Mouse (Mus musculus) embryonic facial prominence, embryonic 11.5 days (tissue): ENCODE measurements around the gene St7. TPM values are rescaled to one million over a fixed set of nuclear protein-coding genes. Genes with fewer than 3 reads are reported as not detected.

Source experiments
- ATAC-seq: fragments of 200-750 bp; cut with Nextera tagmentation; replicated peaks from 2 replicates; pipeline ENCODE4 v1.8.0; 2017; ENCODE audit warnings: low read depth; ENCODE audit not compliant: insufficient number of reproducible peaks, low FRiP score, low TSS enrichment
- DNase-seq: peaks from one replicate; pipeline ENCODE4 v3.0.0-alpha.2; 2015; ENCODE audit warnings: low spot score
- H3K27ac ChIP-seq: fragments of 300-500 bp; sonication (generic); replicated peaks from 2 replicates; pipeline ENCODE4 v1.5.1; 2014; ENCODE audit warnings: mild to moderate bottlenecking, low read depth, low read length, control low read depth
- H3K27me3 ChIP-seq: fragments of 300-500 bp; sonication (generic); 2 replicates; pipeline ENCODE4 v1.6.1; 2014; ENCODE audit warnings: mild to moderate bottlenecking, low read length, moderate library complexity, mixed read lengths; ENCODE audit not compliant: control insufficient read depth, insufficient read depth
- H3K36me3 ChIP-seq: fragments of 300-500 bp; sonication (generic); replicated peaks from 2 replicates; pipeline ENCODE4 v1.6.1; 2014; ENCODE audit warnings: low read depth, mild to moderate bottlenecking, low read length, moderate library complexity, mixed read lengths; ENCODE audit not compliant: control insufficient read depth, insufficient read depth
- H3K4me1 ChIP-seq: fragments of 300-500 bp; sonication (generic); 2 replicates; pipeline ENCODE4 v1.6.1; 2014; ENCODE audit warnings: low read length, mixed read lengths; ENCODE audit not compliant: control insufficient read depth, insufficient read depth
- H3K4me2 ChIP-seq: fragments of 300-500 bp; sonication (generic); 2 replicates; pipeline ENCODE4 v1.6.1; 2014; ENCODE audit warnings: low read depth, mild to moderate bottlenecking, control low read depth, low read length, moderate library complexity
- H3K4me3 ChIP-seq: fragments of 300-500 bp; sonication (generic); 2 replicates; pipeline ENCODE4 v1.5.1; 2014; ENCODE audit warnings: low read depth, low read length, control low read depth
- H3K9ac ChIP-seq: fragments of 300-500 bp; sonication (generic); replicated peaks from 2 replicates; pipeline ENCODE4 v1.6.1; 2014; ENCODE audit warnings: mild to moderate bottlenecking, control low read depth, low read length
- H3K9me3 ChIP-seq: fragments of 300-500 bp; sonication (generic); replicated peaks from 2 replicates; pipeline ENCODE4 v1.6.1; 2016; ENCODE audit warnings: mild to moderate bottlenecking, low read length, inconsistent platforms, mixed read lengths; ENCODE audit not compliant: control insufficient read depth
- WGBS: fragments of 180-500 bp; shearing (Covaris S2); extraction: QIAGEN DNeasy Blood & Tissue Kit; methylation state at CpG from one replicate; pipeline ENCODE4 v1.1.7; 2014; 5-methylcytosine and 5-hydroxymethylcytosine counted together
- polyA plus RNA-seq: library from polyadenylated mRNA; unstranded; fragments of >200 nt; fragmentation: Nextera tagmentation; extraction: Ambion mirVana; gene quantifications from 2 replicates; pipeline ENCODE4 v1.2.1, GENCODE M21; 2014

St7 gene
- polyA plus RNA-seq, 1 experiment from 2014 or later, result 25.5 TPM

GRCm38 (mm10) chr6:17834493-17834892 is 141.8 kb downstream of the St7 start:
- 42% methylated on average over 7 of the region's 7 CpGs for WGBS
- H3K9ac ChIP-seq, result no peak overlapping the region
- ATAC-seq (no peak), DNase-seq (peak; percentile 80)
- no peak overlapping the region for H3K4me3 ChIP-seq
- no peaks in the 10 kb centered on the region for H3K27me3 ChIP-seq
- H3K9me3 ChIP-seq, result no peaks in the 10 kb centered on the region
- H3K4me2 ChIP-seq, result no peak overlapping the region
- no peaks in the 10 kb centered on the region for H3K4me1 ChIP-seq
- H3K27ac ChIP-seq, result no peak overlapping the region
- H3K36me3 ChIP-seq, result no peaks in the 10 kb centered on the region

- H3K27ac ChIP-seq, result no peak overlapping the region
- no peaks in the 10 kb centered on the region for H3K9me3 ChIP-seq
- H3K27me3 ChIP-seq, result no peaks in the 10 kb centered on the region
- DNase-seq (no peak), ATAC-seq (no peak)
- H3K4me3 ChIP-seq, result no peak overlapping the region
- no peaks in the 10 kb centered on the region for H3K4me1 ChIP-seq
- H3K9ac ChIP-seq, result no peak overlapping the region
- H3K36me3 ChIP-seq, result no peaks in the 10 kb centered on the region
- WGBS, result 77% methylated on average over 6 of the region's 6 CpGs
- H3K4me2 ChIP-seq, result no peak overlapping the region
These were observed 143.0 kb downstream of the St7 start for GRCm38 (mm10) chr6:17835693-17836092.

- no peaks in the 10 kb centered on the region for H3K27me3 ChIP-seq
- H3K4me3 ChIP-seq, result no peak overlapping the region
- no peak overlapping the region for H3K4me2 ChIP-seq
- WGBS, result 87% methylated on average over 1 of the region's 1 CpGs
- H3K9me3 ChIP-seq, result no peaks in the 10 kb centered on the region
- no peak overlapping the region for H3K9ac ChIP-seq
- H3K4me1 ChIP-seq, result no peaks in the 10 kb centered on the region
- no peak for DNase-seq
- no peak for ATAC-seq
- no peaks in the 10 kb centered on the region for H3K36me3 ChIP-seq
- H3K27ac ChIP-seq, result no peak overlapping the region
These were observed 144.9 kb downstream of the St7 start for GRCm38 (mm10) chr6:17837676-17838075.

GRCm38 (mm10) chr6:17840431-17840830 is 147.7 kb downstream of the St7 start:
- H3K4me1 ChIP-seq, result no peaks in the 10 kb centered on the region

DNA sequence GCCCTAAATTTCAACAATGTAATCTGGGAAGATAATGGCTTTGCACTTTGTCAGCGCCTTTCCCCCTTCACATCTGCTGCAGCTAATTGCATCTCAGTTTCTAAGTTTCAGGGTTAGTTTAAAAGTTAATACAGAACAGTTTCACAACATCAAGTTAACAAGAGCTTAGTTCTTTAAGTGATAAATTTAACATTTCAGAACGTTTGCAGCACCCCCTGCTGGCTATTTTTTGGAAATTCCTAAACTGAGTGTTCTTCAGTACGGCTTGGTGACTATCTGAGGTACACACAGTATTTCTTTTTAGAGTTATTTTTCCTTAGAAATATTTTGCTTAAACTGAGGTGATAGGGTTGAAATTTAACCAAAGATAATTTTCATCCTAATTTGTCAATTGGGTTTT is 150.0 kb downstream of the St7 start:
- ATAC-seq (no peak), DNase-seq (peak; percentile 78)
- Histone ChIP-seq H3K4me2 (no peak overlapping the region), H3K9me3 (no peaks in the 10 kb centered on the region), H3K4me3 (no peak overlapping the region), H3K4me1 (no peaks in the 10 kb centered on the region), H3K27me3 (no peaks in the 10 kb centered on the region), H3K9ac (no peak overlapping the region), H3K36me3 (no peaks in the 10 kb centered on the region), H3K27ac (no peak overlapping the region)
- 30% methylated on average over 3 of the region's 3 CpGs for WGBS

More at GRCm38 (mm10) chr6:17840431-17840830, 147.7 kb downstream of the St7 start:
- no peaks in the 10 kb centered on the region for H3K36me3 ChIP-seq
- H3K4me3 ChIP-seq, result no peak overlapping the region
- no peak overlapping the region for H3K4me2 ChIP-seq
- ATAC-seq (no peak), DNase-seq (no peak)
- no peaks in the 10 kb centered on the region for H3K27me3 ChIP-seq
- 71% methylated on average over 29 of the region's 29 CpGs for WGBS
- H3K9ac ChIP-seq, result no peak overlapping the region
- no peak overlapping the region for H3K27ac ChIP-seq
- no peaks in the 10 kb centered on the region for H3K9me3 ChIP-seq

GRCm38 (mm10) chr6:17851316-17851715 is 158.6 kb downstream of the St7 start:
- ATAC-seq, result no peak
- no peak overlapping the region for H3K4me3 ChIP-seq
- WGBS, result 72% methylated on average over 2 of the region's 2 CpGs

DNA sequence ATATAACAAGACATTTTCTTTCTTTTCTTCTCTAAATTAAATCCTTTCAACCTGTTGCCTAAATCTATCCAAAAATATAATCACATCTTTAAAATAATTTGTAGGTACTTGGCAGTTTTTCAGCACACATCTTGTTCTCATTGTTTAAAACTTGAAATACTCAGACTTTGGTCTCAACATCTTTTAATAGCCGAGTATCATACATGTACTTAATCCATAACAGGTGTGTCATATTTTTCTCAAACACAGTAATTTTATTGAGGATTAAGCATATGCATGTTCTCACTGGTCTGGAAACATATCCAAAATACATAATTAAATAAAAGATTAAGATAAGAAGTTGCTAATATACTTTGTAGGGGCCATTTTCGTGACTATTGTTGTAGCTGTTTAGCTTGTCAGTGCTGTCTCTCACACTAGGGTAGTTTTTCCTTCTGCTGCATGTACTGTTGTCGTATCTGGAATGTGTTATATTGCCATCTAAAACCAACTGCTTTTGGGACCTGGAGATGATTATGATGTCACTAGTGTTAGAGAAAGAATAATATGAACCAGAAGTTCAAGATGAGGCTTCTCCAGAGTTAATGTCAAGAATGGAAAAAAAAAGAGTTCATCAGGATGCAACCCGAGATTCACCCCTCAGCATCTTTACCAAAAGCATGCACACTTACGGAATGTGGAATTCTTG is 161.0 kb downstream of the St7 start:
- no peaks in the 10 kb centered on the region for H3K4me1 ChIP-seq
- no peak overlapping the region for H3K4me3 ChIP-seq
- 48% methylated on average over 5 of the region's 5 CpGs for WGBS
- DNase-seq (peak; percentile 71), ATAC-seq (no peak; the same call in 1 of the 2 replicates)
- no peaks in the 10 kb centered on the region for H3K36me3 ChIP-seq
- H3K9me3 ChIP-seq, result no peaks in the 10 kb centered on the region
- no peak overlapping the region for H3K27ac ChIP-seq
- H3K9ac ChIP-seq, result no peak overlapping the region
- no peaks in the 10 kb centered on the region for H3K27me3 ChIP-seq
- H3K4me2 ChIP-seq, result no peak overlapping the region

More at GRCm38 (mm10) chr6:17851316-17851715, 158.6 kb downstream of the St7 start:
- Histone ChIP-seq H3K4me1 (no peaks in the 10 kb centered on the region), H3K27me3 (no peaks in the 10 kb centered on the region), H3K4me2 (no peak overlapping the region), H3K27ac (no peak overlapping the region), H3K9ac (no peak overlapping the region), H3K9me3 (no peaks in the 10 kb centered on the region), H3K36me3 (no peaks in the 10 kb centered on the region)
- DNase-seq, result no peak

DNA sequence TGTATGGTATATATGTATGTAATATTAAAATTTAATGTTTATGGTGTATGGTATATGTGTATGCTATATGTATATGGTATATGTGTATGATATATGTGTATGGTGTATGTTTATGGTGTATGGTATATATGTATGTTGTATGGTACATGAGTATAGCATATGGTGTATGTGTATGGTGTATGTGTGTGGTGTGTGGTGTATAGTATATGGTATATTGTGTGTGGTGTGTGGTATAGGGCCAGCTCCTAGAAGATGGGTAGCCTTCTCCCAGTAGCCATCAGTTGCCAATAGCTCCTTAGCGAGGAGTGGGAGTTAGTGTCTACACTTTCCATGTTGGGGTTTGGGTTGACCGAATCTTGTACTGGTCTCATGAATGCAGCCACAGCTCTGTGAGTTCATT is 162.9 kb downstream of the St7 start:
- H3K4me2 ChIP-seq, result no peak overlapping the region

More for the DNA sequence above, 162.9 kb downstream of the St7 start:
- Histone ChIP-seq H3K4me1 (no peaks in the 10 kb centered on the region), H3K27me3 (no peaks in the 10 kb centered on the region), H3K36me3 (no peaks in the 10 kb centered on the region), H3K9ac (no peak overlapping the region), H3K4me3 (no peak overlapping the region), H3K9me3 (no peaks in the 10 kb centered on the region), H3K27ac (no peak overlapping the region)
- DNase-seq (no peak), ATAC-seq (0 out of 2 replicates have a peak, but pooled peaks have one; percentile 48)
- WGBS, result 87% methylated on average over 2 of the region's 2 CpGs
